26 mouse cellular contexts compared by ENCODE assay signal in the genomic region with DNA sequence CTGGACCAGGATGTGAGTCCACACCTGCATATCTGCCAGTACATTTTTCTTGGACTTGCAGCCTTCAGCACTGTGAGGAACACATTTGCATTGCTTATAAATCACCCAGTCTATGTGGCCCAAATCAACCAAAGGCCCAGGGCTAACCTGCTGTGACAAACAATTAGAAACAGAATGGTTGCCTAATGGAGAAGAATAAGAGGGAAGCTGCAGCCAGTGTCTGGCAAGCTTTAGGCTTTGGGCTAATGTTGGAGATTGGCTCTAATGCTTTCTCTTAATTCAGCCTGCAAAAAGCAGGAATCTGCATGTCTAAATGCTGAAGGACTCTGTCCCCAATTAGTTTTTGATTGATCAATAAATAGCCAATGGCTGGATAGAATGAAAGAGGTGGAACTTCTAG.
DNase-seq lines count a peak whose midpoint lies in the region; ATAC-seq and TF ChIP-seq lines count a peak whose summit lies in the region.
"Had no signal": no experiment of that assay in that cellular context is flagged by ENCODE, and none has a peak within 500 bp of the region (broad histone marks: within the 10 kb centered on the region; RNA-seq: fewer than 3 reads in every experiment).

No protein-coding gene starts in this region.

- peak overlapping the region; percentile 2; the same call in 1 of the 2 replicates for H3K27ac ChIP-seq in ES-E14 (ENCODE audit: insufficient read depth, low read depth, low read length, poor library complexity, severe bottlenecking)
- H3K27ac ChIP-seq in hindbrain, embryonic 13.5 days: no peak overlapping the region
- H3K27ac ChIP-seq in embryonic facial prominence, embryonic 10.5 days (replicated peaks): no peak overlapping the region
- no peak overlapping the region for H3K27ac ChIP-seq in forebrain, embryonic 11.5 days (ENCODE audit: low read depth, low read length)

- H3K9me3 ChIP-seq in ES-E14 (ENCODE audit: control insufficient read depth, insufficient read depth, low read depth, low read length): no peaks in the 10 kb centered on the region
- H3K9me3 ChIP-seq in hindbrain, embryonic 13.5 days: no peaks in the 10 kb centered on the region
- no peaks in the 10 kb centered on the region for H3K9me3 ChIP-seq in embryonic facial prominence, embryonic 10.5 days
- H3K9me3 ChIP-seq in forebrain, embryonic 11.5 days (ENCODE audit: control insufficient read depth, low read length): no peaks in the 10 kb centered on the region
- H3K9me3 ChIP-seq: G1E had no signal

- no peak overlapping the region for H3K4me3 ChIP-seq in ES-E14 (ENCODE audit: insufficient read depth in 1 of 2, low read depth in 1 of 2, low read length in 2 of 2, poor library complexity in 1 of 2, severe bottlenecking in 1 of 2)
- H3K4me3 ChIP-seq in hindbrain, embryonic 13.5 days: no peak overlapping the region
- no peak overlapping the region for H3K4me3 ChIP-seq in embryonic facial prominence, embryonic 10.5 days
- no peak overlapping the region for H3K4me3 ChIP-seq in forebrain, embryonic 11.5 days (ENCODE audit: low read depth, low read length)

- H3K4me1 ChIP-seq in ES-E14 (ENCODE audit: control insufficient read depth in 2 of 2, insufficient read depth in 2 of 2, low read length in 2 of 2, poor library complexity in 1 of 2): peaks cover 0 to 5% of the 10 kb centered on the region in 2 experiments; a peak in 2 of 4 replicates
- no peaks in the 10 kb centered on the region for H3K4me1 ChIP-seq in hindbrain, embryonic 13.5 days (replicated peaks)
- no peaks in the 10 kb centered on the region for H3K4me1 ChIP-seq in embryonic facial prominence, embryonic 10.5 days
- no peaks in the 10 kb centered on the region for H3K4me1 ChIP-seq in forebrain, embryonic 11.5 days (replicated peaks; ENCODE audit: control insufficient read depth, insufficient read depth, low read length)

- no peak for ATAC-seq in hindbrain, embryonic 13.5 days (ENCODE audit: low FRiP score)
- ATAC-seq in forebrain, embryonic 11.5 days (replicated peaks; ENCODE audit: low FRiP score): no peak
- ATAC-seq: activated CD4-positive, CD25-positive, alpha-beta regulatory T cell, adult 4 months; CD4-positive, CD25-positive, alpha-beta regulatory T cell, adult 4 months; Patski had no signal

- H3K4me2 ChIP-seq in hindbrain, embryonic 13.5 days: no peak overlapping the region
- no peak overlapping the region for H3K4me2 ChIP-seq in forebrain, embryonic 11.5 days (ENCODE audit: low read depth, low read length, severe bottlenecking)

- in situ Hi-C loops in ES-E14 (cut with MboI; ENCODE audit: low sequenced_read_pairs in 2 of 2, unreplicated experiment in 2 of 2): no loop called here

- no peak overlapping the region for H3K9ac ChIP-seq in ES-E14 (ENCODE audit: insufficient read depth, low read depth, low read length, poor library complexity, severe bottlenecking)
- no peak overlapping the region for H3K9ac ChIP-seq in hindbrain, embryonic 13.5 days
- no peak overlapping the region for H3K9ac ChIP-seq in forebrain, embryonic 11.5 days (ENCODE audit: low read length)

- no peaks in the 10 kb centered on the region for H3K27me3 ChIP-seq in hindbrain, embryonic 13.5 days
- H3K27me3 ChIP-seq in embryonic facial prominence, embryonic 10.5 days (replicated peaks; ENCODE audit: low read depth, poor library complexity, severe bottlenecking): no peaks in the 10 kb centered on the region
- no peaks in the 10 kb centered on the region for H3K27me3 ChIP-seq in forebrain, embryonic 11.5 days (ENCODE audit: control insufficient read depth, insufficient read depth, low read length)
- H3K27me3 ChIP-seq: CH12.LX, Patski had no signal

- H3K36me3 ChIP-seq in ES-E14 (ENCODE audit: control insufficient read depth, insufficient read depth, low read length, poor library complexity, severe bottlenecking): peaks cover 3% of the 10 kb centered on the region
- no peaks in the 10 kb centered on the region for H3K36me3 ChIP-seq in hindbrain, embryonic 13.5 days
- H3K36me3 ChIP-seq in embryonic facial prominence, embryonic 10.5 days (replicated peaks): no peaks in the 10 kb centered on the region
- no peaks in the 10 kb centered on the region for H3K36me3 ChIP-seq in forebrain, embryonic 11.5 days (ENCODE audit: control insufficient read depth, insufficient read depth, low read length)
- H3K36me3 ChIP-seq: G1E had no signal

- DNase-seq in ES-CJ7 (ENCODE audit: low read depth, low spot score) (peak; percentile 33), ES-E14 (ENCODE audit: low read depth, low spot score) (peak; percentile 17), R1 (ENCODE audit: low read depth, low spot score) (peak; percentile 73), ZHBTc4 (ENCODE audit: low read depth, low spot score) (peak; percentile 52)
- DNase-seq in embryonic facial prominence, embryonic 10.5 days (ENCODE audit: low spot score): no peak
- DNase-seq in adrenal gland, postnatal 36 days: no peak
- DNase-seq in forebrain, embryonic 11.5 days (ENCODE audit: low spot score): no peak
- DNase-seq: adrenal gland, adult 2 months; adrenal gland, adult 8-10 months; adrenal gland, postnatal 10 days; adrenal gland, postnatal 14 days; adrenal gland, postnatal 25 days; B cell, adult 2 months; cerebellum, adult 11 months; cerebellum, adult 11-12 months; cerebellum, adult 18-20 months; cerebellum, adult 2 months; cerebellum, adult 8-10 months; cerebellum, adult 9-10 months; cerebellum, adult 9-11 months had no signal

TF ChIP-seq in ES-E14, 5 proteins besides CTCF, POLR2A, EP300 and RAD21:
- TF ChIP-seq HCFC1 (IDR thresholded peaks at IDR 0.05; ENCODE audit: borderline replicate concordance, insufficient read depth, low read length) (no peak), MAFK (IDR thresholded peaks at IDR 0.05; ENCODE audit: insufficient read depth, low read depth, low read length) (no peak), CHD2 (IDR thresholded peaks at IDR 0.05; ENCODE audit: low read depth, low read length) (no peak), ZC3H11A (IDR thresholded peaks at IDR 0.05; ENCODE audit: borderline replicate concordance, low read depth, low read length) (no peak), ZNF384 (IDR thresholded peaks at IDR 0.05; ENCODE audit: low read depth, low read length) (no peak)

Comparison
In these comparisons a context has a peak if more than half of its experiments do, and no peak if none do; other contexts are left out.
1. DNase-seq: peak in ES-CJ7 (single experiment), ES-E14 (single experiment), R1 (single experiment) and ZHBTc4 (single experiment); none in embryonic facial prominence, embryonic 10.5 days (single experiment), adrenal gland, postnatal 36 days (0 of 2) and forebrain, embryonic 11.5 days (single experiment).